Mouse (Mus musculus): ENCODE measurements around the gene Il4i1. TPM values are rescaled to one million over a fixed set of nuclear protein-coding genes. Genes with fewer than 3 reads are reported as not detected.

The Il4i1 gene
- total RNA-seq, 4 experiments from 2014 or later: 0.35 to 1.2 (median 0.88) TPM

DNA sequence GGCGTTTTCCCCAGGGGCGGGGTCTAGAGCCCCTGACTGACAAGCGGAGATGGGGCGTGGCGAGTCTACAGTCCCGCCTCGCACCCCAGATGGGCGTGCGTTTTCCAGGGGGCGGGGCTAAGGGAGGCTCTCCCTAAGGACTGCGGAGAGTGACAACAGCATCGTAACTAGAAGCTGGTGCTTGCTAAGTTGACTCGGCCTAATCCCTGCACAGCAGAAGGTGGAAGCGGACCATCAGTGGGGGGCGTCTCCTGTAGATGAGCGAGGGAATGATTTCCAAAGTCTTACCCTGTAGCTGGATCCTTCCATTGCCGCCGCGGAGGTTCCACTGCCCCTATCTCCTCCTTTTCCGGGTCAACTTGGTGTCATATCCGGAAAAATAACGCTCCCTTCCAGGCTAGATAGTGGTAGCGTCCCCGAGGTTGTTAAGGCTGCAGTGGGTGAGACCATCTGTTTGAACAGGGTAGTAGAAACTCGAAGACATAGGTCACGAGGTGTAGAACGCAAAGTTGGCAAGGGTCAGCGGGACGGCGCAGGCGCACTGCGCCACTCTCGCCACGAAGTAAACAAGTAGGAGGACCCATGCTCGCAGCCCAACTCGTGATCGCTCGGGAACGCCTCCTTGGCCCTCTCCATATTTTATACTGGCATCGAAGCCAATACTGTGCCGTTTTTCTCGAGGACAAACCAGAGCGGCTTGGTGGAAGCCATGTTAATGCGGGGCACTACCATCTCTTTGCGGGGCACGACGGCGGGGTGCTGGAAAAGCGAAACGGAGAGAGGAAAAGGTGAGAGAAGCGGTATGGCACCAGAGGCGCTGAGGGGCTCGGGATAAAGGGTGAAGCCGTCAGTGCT lies 32.6 kb downstream of the Il4i1 start, which contains the start of the genes Akt1s1 and Tbc1d17:
TSS of gene Akt1s1 (plus strand) at position 431 of the 855 bp plus-strand sequence.
TSS of gene Tbc1d17 (minus strand) at position 519 of the 855 bp plus-strand sequence.
- DNase-seq (ENCODE audit: low spot score): peak; percentile 100

DNA sequence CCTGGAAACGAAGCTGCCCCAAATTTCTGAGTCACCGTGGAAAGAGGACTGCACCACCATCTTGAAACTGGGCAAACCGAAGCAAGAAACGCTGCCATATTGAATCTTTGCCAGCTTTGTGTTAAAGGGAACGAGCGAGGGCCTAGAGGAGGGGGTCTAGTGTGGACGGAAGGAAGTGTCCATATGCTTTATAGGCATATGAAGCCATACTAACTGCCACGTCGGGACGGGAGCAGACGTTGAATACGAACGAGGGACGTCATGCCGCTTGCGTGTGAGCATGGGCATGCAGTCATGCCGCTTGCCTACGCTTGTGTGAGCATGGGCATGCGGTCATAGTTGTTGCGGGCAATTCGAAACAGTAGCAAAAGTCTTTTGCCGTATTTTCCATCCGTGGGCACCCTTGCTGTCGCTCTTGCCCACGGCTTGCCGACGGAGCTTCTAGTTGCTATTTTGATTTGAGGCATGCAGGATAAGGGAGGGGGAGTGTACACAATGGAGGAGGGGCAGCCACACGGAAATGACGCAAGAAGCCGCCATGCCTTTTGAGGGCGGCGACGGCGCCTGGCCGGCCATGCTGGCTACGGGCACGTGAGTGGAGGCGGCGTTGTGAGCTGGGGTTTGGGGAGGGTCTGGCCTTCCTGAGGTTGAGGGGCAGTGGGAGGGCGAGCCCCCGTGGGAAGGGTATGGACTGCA lies 33.4 kb downstream of the Il4i1 start:
- peak; percentile 93 for DNase-seq (ENCODE audit: low spot score)

DNA sequence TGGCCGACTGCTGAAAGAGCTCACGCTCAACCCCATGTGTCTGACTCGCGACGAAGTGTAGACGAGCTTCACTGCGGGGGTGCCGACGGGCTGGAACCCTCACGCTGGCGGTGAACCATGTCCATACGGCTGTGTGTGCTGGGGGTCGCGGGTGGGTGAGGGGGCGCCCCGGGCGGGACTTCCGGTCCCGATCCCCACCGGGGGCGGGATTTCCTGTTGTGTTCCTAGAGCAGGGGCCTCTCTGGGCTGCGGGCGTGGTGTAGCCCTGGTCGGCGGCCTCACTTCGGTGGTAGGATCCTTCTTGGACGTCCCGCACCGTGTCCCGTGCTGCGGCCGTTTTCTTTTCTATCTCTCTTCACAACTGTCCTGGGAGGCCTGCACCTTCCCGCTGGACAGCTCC lies 34.0 kb downstream of the Il4i1 start:
- no peak for DNase-seq (ENCODE audit: low spot score)

DNA sequence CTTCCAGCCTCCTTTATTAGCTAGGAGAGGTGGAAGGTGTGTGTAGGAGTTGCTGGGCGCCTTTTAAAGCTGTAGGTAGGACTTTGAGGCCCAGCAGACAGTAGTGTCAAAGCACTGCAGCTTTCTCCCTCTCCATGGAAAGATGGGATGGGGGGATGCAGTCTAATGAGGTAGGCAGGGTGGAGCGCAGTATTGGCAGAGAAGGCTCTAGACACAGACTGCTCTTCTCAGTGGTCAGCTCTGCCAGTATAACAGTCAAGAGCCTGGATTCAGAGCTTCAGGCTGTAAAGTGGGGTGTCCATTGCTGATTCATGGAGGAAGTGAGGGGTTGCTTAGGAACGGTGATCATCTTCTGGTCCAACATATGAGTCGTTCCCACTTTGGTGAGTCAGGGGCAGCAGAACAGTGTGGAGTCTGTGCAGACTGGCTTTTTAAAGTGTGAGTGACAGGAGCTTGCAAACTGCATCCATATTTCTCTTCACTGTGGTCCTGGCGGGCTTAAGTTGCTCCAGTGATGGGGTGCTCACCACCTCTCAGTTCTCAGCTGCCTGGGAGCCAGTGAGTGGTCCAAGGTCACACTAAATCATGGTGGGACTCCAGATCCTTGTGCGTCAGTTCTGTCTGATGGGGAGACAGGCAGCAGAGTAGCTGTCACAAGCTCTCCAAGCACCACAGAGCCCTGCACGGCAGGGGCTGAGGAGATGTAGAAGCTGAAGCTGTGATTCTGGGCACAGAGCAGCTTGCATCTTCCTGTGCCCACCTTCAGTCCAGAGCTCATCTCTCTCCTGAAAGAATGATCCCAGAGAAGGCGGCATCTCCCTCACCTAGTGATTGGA lies 34.8 kb downstream of the Il4i1 start:
- DNase-seq (ENCODE audit: low spot score): no peak

DNA sequence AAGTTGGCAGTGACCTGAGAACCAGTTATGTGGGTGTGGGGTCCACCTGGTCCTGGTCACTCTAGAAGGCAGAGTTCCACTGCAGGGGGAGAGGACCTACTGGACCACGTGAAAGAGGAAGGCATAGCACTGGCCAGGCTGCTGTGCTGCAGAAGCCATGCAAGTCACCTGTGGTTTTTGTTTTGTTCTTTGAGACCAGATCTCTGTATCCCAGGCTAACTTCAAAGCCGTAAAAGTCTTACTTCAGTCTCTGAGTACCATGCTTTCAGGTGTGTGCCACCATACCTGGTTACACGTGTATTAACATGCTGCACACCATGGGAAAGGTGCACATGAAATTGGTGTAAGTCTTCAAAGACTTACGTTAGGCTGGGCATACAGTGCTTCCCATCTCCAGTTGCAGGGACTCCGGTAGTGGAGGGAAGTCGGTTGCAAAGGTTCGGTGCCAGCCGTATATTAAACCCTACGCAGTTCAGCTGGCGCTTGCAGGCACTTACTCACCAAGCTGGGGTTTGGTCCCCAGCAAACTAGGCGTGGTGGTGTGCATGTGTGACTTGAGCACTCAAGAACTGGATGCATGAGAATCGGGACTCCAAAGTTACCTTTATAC lies 35.5 kb downstream of the Il4i1 start:
- no peak for DNase-seq (ENCODE audit: low spot score)

DNA sequence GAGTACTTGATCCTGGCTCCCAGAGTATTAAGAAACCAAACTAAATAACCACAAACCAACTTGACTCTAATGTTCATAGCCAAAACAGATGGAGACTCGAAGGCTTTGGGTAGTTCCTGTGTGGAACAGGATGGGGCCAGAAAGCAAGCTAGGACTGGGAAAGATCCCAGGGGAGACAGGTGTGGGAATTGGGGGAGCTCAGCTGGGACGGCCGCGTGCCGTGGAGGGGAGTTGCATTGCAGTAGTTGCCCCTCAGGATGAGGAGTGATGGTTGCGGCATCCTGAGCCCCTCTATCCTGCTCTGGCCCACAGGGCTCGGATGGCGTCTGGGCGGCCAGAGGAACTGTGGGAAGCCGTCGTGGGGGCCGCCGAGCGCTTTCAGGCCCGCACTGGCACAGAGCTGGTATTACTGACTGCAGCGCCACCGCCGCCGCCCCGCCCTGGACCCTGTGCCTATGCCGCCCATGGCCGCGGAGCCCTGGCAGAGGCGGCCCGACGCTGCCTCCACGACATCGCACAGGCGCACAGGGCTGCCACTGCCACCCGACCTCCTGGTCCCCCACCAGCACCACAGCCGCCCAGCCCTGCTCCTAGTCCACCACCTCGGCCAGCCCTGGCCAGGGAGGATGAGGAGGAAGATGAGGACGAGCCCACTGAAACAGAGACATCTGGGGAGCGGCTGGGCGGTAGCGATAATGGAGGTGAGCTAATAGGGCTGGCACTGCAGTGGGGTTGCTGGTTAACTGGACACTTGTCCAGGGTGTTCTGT lies 36.3 kb downstream of the Il4i1 start:
- DNase-seq (ENCODE audit: low spot score): no peak

DNA sequence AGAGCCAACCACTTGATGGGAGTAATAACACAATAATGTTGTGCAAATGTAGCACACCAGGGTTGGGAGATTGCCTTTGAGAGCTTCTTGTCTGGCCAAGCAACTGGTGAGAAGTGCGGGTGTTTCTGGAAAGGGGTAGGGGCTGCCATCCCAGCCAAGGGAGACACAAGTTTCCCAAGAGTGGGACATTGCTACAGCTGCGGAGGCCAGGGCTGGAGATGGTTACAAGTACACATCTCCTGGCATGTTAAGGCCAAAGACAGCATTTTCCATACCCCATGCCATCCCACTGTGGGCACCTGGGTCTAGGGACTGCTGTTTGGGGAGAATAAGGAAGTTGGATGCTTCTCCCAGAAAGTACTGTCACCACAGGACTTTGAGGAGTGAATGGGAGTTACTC lies 36.9 kb downstream of the Il4i1 start:
- no peak for DNase-seq (ENCODE audit: low spot score)

DNA sequence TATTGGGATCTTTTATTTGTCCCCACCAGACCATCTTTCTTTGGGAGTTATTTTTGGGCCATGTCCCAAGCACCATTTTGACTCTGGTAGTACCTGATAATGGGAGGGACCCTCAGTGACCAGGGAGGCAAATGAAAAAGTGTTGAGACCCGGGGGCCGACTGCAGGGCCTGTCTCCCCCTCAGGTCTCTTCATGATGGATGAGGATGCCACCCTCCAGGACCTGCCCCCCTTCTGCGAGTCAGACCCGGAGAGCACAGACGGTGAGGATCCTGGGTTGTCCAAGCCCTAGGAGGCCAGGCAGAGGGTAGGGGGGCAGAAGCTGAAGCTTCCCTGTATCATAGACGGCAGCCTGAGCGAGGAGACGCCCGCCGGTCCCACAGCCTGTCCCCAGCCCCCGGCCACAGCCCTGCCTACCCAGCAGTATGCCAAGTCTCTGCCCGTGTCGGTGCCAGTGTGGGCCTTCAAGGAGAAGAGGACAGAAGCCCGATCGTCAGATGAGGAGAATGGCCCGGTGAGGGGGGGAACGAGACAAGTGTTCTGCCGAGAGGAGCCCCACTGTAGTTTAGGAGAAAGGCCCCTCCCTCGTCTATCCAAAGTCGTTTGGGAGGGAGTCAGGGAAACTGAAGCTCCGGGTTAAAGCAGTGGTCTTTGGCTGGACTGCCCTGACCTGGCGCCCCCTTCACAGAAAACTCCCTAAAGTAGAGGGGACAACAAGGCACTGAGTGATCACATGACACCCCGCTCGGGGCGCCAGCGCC lies 37.6 kb downstream of the Il4i1 start:
- no peak for DNase-seq (ENCODE audit: low spot score)

DNA sequence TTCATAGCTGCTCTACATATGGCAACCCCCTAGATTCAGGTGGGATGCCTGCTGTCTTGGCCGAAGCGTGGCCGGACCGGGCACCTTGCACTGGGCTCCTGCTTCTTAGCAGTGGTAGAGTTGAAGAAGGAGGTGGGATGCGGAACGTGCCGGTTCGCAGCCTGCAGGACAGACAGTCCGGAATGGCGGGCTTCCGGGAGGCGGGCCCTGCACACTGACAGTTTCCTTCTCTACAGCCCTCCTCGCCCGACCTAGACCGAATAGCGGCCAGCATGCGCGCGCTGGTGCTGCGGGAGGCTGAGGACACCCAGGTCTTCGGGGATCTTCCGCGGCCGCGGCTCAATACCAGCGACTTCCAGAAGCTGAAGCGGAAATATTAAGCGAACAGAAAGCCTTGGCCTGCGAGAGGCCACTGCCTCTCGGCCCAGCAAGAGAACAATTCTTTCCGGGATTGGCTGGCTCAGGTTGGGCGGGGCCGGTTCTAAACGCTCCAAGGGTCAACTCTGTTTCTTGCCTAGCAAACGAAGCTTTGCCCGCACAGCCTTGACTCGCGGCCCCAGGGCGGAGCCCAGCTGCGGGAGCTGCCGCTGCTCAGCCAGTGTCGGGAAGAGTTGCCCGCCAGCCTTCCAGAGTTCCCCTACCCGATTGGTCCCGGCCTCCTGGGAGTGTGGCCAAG lies 38.3 kb downstream of the Il4i1 start:
- peak; percentile 89 for DNase-seq (ENCODE audit: low spot score)

DNA sequence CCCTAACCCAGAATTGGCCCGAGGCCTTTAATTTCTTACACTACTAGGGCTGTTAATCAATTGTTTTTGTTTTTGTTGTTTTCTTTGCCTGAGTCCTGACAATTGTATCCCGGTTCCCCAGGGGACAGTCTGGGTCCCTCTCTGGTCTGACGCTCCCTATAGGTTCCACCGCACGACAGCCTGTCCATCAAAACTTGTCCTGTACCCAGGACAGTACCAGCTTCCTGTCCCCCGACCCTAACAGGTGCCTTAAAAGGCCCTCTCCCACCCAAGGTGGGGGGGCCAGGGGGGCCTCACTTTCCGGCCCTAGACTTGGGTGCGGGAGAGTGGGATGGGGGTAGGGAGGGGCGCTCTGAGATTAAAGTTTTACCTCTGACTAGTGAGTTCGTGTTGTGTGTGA lies 38.8 kb downstream of the Il4i1 start:
- DNase-seq (ENCODE audit: low spot score): no peak

DNA sequence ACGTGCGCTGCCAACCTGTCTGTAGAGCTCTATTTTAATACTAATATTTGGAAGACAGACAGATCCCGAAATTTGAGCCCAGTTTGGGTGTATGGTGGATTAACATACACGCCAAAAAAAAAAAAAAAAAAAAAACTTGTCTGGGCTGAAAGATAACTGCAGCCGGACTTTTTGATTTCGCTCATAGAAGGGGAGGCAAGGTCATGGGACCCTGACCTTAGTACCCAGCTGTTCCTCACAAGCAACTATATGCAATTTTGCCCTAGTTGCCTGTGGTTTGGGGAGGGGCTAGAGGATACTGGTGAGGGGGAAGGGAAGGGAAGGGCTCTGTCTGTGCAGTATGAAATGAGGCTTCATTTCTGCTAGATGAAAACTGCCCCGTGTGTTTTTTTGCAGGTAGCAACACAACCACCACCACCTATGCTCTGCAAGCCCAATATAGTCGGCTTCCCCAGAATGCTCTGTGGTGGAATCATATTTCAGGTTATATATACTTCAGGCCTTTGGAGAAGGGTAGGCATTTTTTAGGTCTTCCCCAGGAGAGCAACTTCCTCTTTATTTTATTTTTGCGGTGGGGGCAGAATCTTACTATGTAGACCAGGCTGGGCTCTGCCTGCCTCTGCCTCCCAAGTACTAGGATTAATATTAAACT lies 40.2 kb downstream of the Il4i1 start:
- DNase-seq (ENCODE audit: low spot score): no peak

DNA sequence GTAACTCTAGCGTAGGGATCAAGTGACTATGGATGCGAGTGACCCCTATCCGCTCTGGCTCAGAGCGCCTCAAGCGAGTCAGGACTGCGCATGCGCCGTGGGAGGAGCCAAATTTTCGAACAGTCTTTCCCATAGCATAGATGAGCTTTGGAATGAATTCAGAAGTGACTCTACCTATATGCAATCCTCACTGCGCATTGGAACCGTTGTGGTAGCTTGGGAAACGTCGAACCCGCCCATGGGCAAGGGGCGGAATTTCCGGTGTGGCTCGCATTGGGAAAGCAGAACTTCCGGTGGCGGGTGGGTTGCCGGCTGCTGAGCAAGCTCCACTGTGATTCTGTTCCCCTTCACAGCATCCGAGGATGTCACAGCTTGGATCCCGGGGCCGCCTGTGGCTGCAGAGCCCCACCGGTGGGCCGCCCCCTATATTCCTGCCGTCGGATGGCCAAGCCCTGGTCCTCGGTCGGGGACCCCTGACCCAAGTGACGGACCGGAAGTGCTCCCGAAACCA lies 40.9 kb downstream of the Il4i1 start, which contains the start of gene Pnkp:
TSS of gene Pnkp (plus strand) at position 98 of the 511 bp plus-strand sequence.
- peak; percentile 85 for DNase-seq (ENCODE audit: low spot score)

DNA sequence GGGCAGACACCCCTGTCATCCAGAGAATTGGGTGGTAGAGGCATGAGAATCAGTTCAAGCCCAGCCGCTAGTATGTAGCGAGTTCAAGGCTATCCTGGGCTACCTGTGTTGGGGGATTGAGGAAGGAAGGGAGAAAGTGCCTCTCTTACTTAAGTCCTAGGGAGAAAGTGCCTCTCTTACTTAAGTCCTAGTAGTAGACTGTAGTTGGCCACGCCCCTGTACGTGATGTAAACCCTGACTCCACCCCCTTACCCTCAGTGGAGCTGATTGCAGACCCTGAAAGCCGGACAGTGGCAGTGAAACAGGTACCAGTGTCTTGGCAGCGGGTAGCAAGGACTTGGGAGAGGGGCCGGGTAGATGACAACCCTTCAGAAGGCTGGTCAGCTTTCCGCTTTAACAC lies 41.7 kb downstream of the Il4i1 start:
- DNase-seq (ENCODE audit: low spot score): no peak

DNA sequence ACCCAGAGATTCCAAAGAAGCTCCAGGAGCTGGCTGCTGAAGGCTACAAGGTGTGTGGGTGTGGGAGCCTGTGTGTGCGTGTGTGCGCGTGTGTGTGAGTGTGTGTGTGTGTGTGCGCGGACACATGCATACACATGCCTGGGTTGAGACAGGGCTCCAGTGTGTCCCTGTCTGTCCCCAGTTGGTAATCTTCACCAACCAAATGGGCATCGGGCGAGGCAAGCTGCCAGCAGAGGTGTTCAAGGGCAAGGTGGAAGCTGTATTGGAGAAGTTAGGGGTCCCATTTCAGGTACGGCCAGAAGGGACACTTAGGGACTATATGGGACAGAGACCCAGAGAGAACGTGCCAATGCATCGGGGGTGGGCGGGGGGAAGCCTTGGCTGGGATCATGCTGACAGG lies 43.7 kb downstream of the Il4i1 start:
- DNase-seq (ENCODE audit: low spot score): no peak

DNA sequence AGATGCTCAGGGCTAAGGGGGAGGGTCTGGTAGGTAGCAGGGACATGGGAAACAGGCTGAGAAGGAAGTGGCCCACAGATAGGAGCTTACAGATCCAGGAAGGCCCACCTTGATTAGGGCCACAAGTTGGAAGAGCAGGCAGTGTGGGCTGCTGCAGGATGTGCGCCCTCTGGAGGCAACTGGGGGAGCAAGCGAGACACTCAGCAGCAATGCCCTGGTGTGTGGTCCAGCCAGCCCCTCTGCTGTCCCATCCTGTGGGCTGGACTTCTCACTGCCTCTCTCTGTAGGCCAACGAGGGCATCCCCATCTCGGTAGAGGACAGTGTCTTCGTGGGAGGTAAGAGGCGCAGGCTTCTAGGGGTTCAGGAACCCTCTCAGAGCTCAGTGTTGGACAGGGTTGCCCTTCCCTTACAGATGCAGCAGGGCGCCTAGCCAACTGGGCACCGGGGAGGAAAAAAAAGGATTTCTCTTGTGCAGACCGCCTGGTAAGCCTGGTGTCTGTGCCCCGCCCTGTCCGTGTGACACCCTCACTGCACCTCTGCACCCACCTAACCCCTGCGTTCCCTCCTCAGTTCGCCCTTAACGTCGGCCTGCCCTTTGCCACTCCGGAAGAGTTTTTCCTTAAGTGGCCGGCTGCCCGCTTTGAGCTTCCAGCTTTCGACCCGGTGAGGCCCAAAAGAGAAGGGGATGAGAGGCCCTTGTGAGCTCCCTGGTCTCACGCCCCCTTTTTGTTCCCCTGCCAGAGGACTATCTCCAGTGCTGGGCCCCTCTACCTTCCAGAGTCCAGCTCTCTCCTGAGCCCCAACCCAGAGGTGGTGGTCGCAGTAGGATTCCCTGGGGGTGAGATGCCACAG lies 44.6 kb downstream of the Il4i1 start:
- no peak for DNase-seq (ENCODE audit: low spot score)

DNA sequence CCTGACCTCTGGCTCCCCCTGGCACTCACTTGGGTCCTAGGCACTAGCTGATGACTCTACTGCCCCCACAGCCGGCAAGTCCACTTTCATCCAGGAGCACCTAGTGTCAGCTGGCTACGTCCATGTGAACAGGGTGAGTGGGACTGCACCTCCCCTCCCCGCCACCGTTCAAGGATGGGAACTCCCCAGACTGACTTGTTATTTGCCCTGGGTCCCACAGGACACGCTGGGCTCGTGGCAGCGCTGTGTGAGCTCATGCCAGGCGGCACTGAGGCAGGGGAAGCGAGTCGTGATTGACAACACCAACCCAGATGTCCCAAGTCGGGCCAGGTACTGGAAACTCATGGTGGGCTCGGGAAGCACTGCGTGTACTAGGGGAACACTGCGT lies 45.2 kb downstream of the Il4i1 start:
- no peak for DNase-seq (ENCODE audit: low spot score)

DNA sequence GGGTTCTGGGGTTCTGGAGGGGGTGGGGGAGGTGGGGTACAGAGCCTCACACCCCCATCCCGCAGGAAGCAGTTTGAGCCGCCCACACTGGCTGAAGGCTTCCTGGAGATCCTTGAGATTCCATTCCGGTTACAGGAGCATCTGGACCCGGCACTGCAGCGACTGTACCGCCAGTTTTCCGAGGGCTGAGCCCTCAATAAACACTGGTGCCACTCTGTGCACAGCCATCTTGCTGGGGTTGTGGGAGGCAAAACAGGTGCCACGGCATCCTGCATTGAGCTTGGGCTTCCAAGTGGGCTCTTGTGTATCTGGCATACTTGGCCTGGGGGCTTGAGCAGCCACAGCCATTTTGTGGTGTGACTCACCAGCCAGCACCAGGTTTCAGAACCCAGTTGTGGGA lies 46.2 kb downstream of the Il4i1 start:
- DNase-seq (ENCODE audit: low spot score): no peak

DNA sequence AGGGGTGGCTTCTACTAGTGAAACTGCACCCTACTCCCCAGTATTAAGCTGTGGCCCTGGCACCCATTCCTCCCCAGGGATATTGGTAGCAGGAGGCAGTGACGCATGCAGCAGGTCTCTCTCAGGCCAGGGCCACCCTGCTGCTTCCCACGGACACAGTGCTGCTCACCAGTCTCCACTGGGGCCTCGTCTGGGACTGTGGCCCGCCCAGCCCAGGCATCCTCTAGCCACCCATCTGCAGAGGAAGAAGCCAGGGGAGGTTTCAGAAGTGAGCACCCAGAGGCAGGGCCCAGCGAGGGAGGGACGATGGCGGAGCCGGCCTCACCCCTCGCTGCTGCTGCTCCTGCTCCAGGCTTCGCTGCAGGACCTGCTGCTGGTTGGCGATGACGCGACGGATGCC lies 47.0 kb downstream of the Il4i1 start:
- DNase-seq (ENCODE audit: low spot score): no peak

Measured in heart, adult 8-10 months (tissue).